Mouse (Mus musculus) Patski (cell line): ENCODE measurements around the gene Ilf2. TPM values are rescaled to one million over a fixed set of nuclear protein-coding genes. Genes with fewer than 3 reads are reported as not detected.

Experiments used
- ATAC-seq: fragments of 100-300 bp; one replicate; pipeline ENCODE4 v1.8.0; 2021
- CTCF ChIA-PET: fragments of 350-600 bp; sonication (Branson Sonifier 250); formaldehyde crosslinking; loops from one replicate; lab custom pipeline; 2022; ENCODE audit warnings: inconsistent platforms; lab: Charles Lee
- POLR2A ChIA-PET: fragments of 350-600 bp; sonication (Branson Sonifier 250); formaldehyde crosslinking; loops from one replicate; lab custom pipeline; 2022; ENCODE audit warnings: antibody characterized with exemption, inconsistent platforms; lab: Charles Lee
- DNase-seq: peaks from one replicate; pipeline ENCODE4 v3.0.0-alpha.2; 2011; ENCODE audit warnings: low read depth, low spot score
- H3K27me3 ChIP-seq: fragments of 371-371 bp; one replicate; pipeline ENCODE4 v1.5.1; 2021
- CTCF ChIP-seq: fragments of 100-300 bp; IDR thresholded peaks from one replicate; pipeline ENCODE4 v1.5.1; 2021
- in situ Hi-C: fragments of 300-500 bp; cut with MboI; formaldehyde crosslinking; loops from 3 replicates; pipeline ENCODE4 v1.11.1; 2018; ENCODE audit warnings: low pct_unique_long_range_greater_than_20kb, mixed read lengths
- polyA plus RNA-seq: library from polyadenylated mRNA; unstranded; gene quantifications from one replicate; pipeline ENCODE4 v1.2.3, GENCODE M21; 2021

Gene Ilf2
- polyA plus RNA-seq, 1 experiment from 2014 or later: 129 TPM

DNA sequence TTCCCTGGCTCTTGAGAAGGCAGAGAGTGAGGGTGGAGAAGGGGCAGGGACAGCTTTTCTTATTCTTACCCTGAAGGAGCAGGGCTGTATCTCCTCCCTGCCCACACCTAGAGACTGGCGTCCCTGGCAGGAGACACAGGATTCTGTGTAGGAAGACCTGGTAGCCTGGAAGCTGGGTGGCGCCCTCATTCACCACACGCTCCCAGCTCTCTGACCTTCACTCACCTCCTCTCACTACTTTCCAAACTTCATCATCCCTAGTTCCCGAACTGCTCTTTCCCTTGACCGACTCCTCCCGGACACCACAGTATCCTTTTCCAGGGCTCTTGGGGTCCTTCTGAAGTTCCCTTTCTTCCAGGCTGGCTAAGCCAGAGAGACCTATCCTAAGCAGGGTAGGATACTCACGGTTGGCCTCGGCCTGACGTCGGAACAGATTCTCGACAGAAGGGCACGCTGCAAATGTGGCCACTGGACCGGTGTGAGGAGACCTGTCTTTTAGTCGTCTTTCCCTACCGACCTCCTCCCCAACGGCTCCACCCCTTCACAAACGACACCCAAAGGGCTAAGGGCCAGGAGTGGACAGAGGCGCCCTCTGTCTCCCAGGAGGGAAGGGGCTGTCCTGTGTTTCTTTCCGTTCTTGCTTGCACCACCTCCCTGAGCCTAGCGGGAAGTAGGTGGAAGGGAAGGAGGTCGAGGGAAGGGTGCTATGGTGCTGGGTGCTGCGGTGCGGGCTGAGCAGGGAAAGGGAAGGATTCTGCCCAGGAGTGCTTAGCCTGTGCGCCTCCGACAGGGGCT lies 38.1 kb downstream of the Ilf2 start, which contains the start of the genes S100a1 and S100a13:
Gene S100a1, minus strand, starts transcription at position 597 of the 795 bp plus-strand sequence.
Gene S100a13, plus strand, starts transcription at position 640 of the 795 bp plus-strand sequence.
- TF ChIP-seq CTCF: no peak
- no peak for DNase-seq
- no peaks in the 10 kb centered on the region for H3K27me3 ChIP-seq
- peak; percentile 91 for ATAC-seq
- POLR2A ChIA-PET: interaction anchor here (1.3 kb wide), 1 partner anchor 100 kb away, joined by 4 read pairs; no protein-coding TSS in a partner anchor
- in situ Hi-C loops: no loop called here
- CTCF ChIA-PET: interaction anchor here (0.8 to 3.0 kb wide), 8 partner anchors 8 to 139 kb away, joined by 3 to 22 read pairs (median 4); partner anchors contain the start of genes S100a14, S100a7a and Snapin

DNA sequence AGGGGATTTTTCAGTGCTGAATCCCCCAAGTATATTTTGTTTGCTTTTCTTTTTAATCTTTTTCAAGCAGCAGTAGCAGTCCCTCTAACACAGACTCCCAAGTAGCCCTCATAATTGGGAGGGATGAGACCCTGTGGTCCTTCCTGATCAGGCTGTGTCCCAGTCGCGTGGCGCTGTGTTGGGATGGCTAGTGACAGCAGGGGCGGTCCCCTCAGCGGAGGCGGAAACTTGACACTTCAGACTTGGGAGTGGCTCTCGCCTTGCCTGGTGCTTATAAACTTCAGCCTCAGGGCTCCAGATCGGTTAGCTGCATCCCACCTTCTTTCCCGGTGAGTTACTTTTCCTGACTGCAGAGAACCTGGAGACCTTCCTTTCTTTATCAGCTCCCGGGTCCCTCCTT lies 38.8 kb downstream of the Ilf2 start:
- no peaks in the 10 kb centered on the region for H3K27me3 ChIP-seq
- peak; percentile 64 for ATAC-seq
- DNase-seq: no peak
- CTCF ChIA-PET: interaction anchor here (0.9 to 1.6 kb wide), 4 partner anchors 11 to 139 kb away, joined by 3 to 4 read pairs (median 4); partner anchors contain the start of genes S100a7a and Snapin
- no peak for TF ChIP-seq CTCF
- POLR2A ChIA-PET: no interaction called here
- in situ Hi-C loops: loop anchor here (5.0 kb wide), 1 partner anchor 103 kb away; no protein-coding TSS in a partner anchor

GRCm38 (mm10) chr3:90515242-90515641 lies 39.3 kb downstream of the Ilf2 start:
- TF ChIP-seq CTCF: no peak
- no peaks in the 10 kb centered on the region for H3K27me3 ChIP-seq
- ChIA-PET POLR2A (no interaction called here), CTCF (interaction anchor here (0.9 to 1.6 kb wide), 4 partner anchors 10 to 138 kb away, joined by 3 to 4 read pairs (median 4); partner anchors contain the start of genes S100a7a and Snapin)
- ATAC-seq (no peak), DNase-seq (no peak)
- in situ Hi-C loops: loop anchor here (5.0 kb wide), 1 partner anchor 102 kb away; no protein-coding TSS in a partner anchor

DNA sequence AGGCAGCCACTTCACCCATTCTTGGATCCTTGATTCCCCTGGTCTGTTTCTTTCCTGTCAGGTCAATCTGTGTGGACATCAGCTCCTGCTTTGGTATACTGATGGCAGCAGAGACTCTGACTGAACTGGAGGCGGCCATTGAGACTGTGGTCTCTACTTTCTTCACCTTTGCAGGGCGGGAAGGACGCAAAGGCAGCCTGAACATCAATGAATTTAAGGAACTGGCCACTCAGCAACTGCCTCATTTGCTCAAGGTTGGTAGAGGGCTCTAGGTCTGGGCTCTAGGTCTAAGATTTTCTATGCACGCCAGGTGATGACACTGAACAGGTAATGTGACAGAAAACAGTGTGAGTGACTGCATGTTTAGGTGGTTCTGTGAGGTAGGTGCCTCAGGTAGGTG lies 39.9 kb downstream of the Ilf2 start:
- H3K27me3 ChIP-seq: no peaks in the 10 kb centered on the region
- no peak for TF ChIP-seq CTCF
- CTCF ChIA-PET: interaction anchor here (1.2 to 1.6 kb wide), 3 partner anchors 9 to 138 kb away, joined by 3 to 4 read pairs (median 4); partner anchors contain the start of genes S100a7a and Snapin
- ATAC-seq (no peak), DNase-seq (no peak)
- POLR2A ChIA-PET: no interaction called here
- in situ Hi-C loops: loop anchor here (5.0 kb wide), 1 partner anchor 102 kb away; no protein-coding TSS in a partner anchor

DNA sequence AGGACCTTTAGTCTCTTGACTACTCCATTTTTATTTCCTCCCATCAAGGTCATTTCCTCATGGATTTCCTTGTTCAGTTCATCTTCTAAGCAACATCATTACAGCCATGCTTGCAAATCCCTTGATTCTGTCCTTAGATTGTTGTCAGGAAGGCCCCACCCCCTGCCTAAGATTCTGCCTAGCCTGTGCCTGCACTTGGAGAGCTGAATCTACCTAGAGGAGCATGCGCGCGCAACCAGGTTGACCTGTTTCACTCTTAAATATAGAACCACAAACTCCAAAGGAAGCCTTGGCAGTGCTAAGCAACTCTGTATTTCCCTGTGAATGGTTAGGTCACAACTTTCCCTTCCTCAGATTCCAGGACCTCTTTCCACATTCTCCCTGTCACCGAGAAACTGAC lies 41.8 kb downstream of the Ilf2 start:
- ATAC-seq: no peak
- ChIA-PET CTCF (interaction anchor here (1.1 to 1.3 kb wide), 2 partner anchors 91 to 193 kb away, joined by 3 to 7 read pairs; no protein-coding TSS in a partner anchor), POLR2A (no interaction called here)
- H3K27me3 ChIP-seq: no peaks in the 10 kb centered on the region
- in situ Hi-C loops: loop anchor here (5.0 kb wide), 1 partner anchor 100 kb away; no protein-coding TSS in a partner anchor
- DNase-seq: no peak
- no peak for TF ChIP-seq CTCF

- in situ Hi-C loops: no loop called here
- ATAC-seq: peak; percentile 73
- CTCF ChIA-PET: interaction anchor here (0.9 to 6.2 kb wide), 27 partner anchors 10 to 185 kb away, joined by 3 to 66 read pairs (median 5); partner anchors contain the start of genes Chtop, Gm42674, S100a16 and S100a3
- no peaks in the 10 kb centered on the region for H3K27me3 ChIP-seq
- peak; percentile 98 for TF ChIP-seq CTCF
- POLR2A ChIA-PET: interaction anchor here (0.6 to 1.2 kb wide), 3 partner anchors 58 to 164 kb away, joined by 3 read pairs; partner anchors contain the start of gene S100a4
- DNase-seq: no peak
These were observed 49.5 kb downstream of the Ilf2 start for GRCm38 (mm10) chr3:90525421-90525820.

DNA sequence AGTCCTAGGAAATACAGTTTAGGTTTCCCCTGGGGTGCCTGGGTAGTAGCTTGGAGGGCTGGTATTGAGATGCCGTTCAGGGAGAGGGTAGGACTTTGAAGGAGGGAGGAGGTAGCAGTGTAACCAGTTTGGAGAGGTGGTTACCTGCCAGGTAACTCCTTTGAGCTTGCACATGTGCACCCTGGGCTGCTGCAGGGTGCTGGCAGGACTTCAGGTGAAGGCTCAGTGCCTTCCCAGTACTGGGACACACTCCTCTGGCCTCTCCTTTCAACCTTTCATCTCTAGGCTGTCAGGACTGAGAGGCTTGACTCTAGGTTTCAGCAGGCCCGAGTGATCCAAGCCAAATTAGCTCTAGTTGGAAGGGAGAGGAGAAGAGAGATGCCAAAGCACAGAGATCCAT lies 50.1 kb downstream of the Ilf2 start:
- H3K27me3 ChIP-seq: no peaks in the 10 kb centered on the region
- DNase-seq (no peak), ATAC-seq (no peak)
- CTCF ChIA-PET: interaction anchor here (0.9 to 6.2 kb wide), 21 partner anchors 10 to 184 kb away, joined by 3 to 66 read pairs (median 6); partner anchors contain the start of genes Chtop, S100a16, S100a3 and S100a6
- in situ Hi-C loops: no loop called here
- TF ChIP-seq CTCF: no peak
- POLR2A ChIA-PET: no interaction called here

- no peak for ATAC-seq
- H3K27me3 ChIP-seq: no peaks in the 10 kb centered on the region
- DNase-seq: no peak
- POLR2A ChIA-PET: interaction anchor here (0.8 to 1.3 kb wide), 4 partner anchors 10 to 88 kb away, joined by 3 to 4 read pairs (median 3); partner anchors contain the start of gene S100a16
- CTCF ChIA-PET: interaction anchor here (0.9 to 6.2 kb wide), 17 partner anchors 10 to 179 kb away, joined by 3 to 66 read pairs (median 6); partner anchors contain the start of genes Chtop, S100a16, S100a3 and S100a6
- no peak for TF ChIP-seq CTCF
- in situ Hi-C loops: no loop called here
These were observed 50.7 kb downstream of the Ilf2 start, which contains the start of gene S100a14 for GRCm38 (mm10) chr3:90526580-90526979. Gene S100a14 (plus strand): TSS chr3:90526856.

- POLR2A ChIA-PET: interaction anchor here (0.8 to 1.3 kb wide), 5 partner anchors 9 to 87 kb away, joined by 3 to 4 read pairs (median 3); partner anchors contain the start of gene S100a16
- DNase-seq (no peak), ATAC-seq (no peak)
- CTCF ChIA-PET: interaction anchor here (1.0 to 6.2 kb wide), 6 partner anchors 9 to 125 kb away, joined by 4 to 66 read pairs (median 22); partner anchors contain the start of genes S100a16, S100a6 and S100a7a
- in situ Hi-C loops: no loop called here
- no peak for TF ChIP-seq CTCF
- H3K27me3 ChIP-seq: no peaks in the 10 kb centered on the region
These were observed 51.5 kb downstream of the Ilf2 start for GRCm38 (mm10) chr3:90527291-90527873.
